Comparison of ENCODE assay signal across 9 mouse cellular contexts in genomic region chr19:4098426-4098825, GRCm38 (mm10). TPM values are rescaled to one million over a fixed set of nuclear protein-coding genes. Genes with fewer than 3 reads are reported as not detected.
DNase-seq lines count a peak whose midpoint lies in the region; ATAC-seq and TF ChIP-seq lines count a peak whose summit lies in the region.
"Had no signal": no experiment of that assay in that cellular context is flagged by ENCODE, and none has a peak within 500 bp of the region (broad histone marks: within the 10 kb centered on the region; RNA-seq: fewer than 3 reads in every experiment).

No protein-coding gene starts in this region.

- TF ChIP-seq CTCF in hindbrain, postnatal 0 days (IDR thresholded peaks at IDR 0.05; ENCODE audit: low read depth), result no peak

- H3K36me3 ChIP-seq in kidney, embryonic 15.5 days, result 0 out of 2 replicates have a peak, but pooled peaks cover 3% of the 10 kb centered on the region
- peaks cover 37% of the 10 kb centered on the region for H3K36me3 ChIP-seq in megakaryocyte, embryonic 14.5 days (replicated peaks; ENCODE audit: low read length)
- H3K36me3 ChIP-seq in hindbrain, postnatal 0 days (ENCODE audit: insufficient read depth, low read length), result no peaks in the 10 kb centered on the region

- WGBS in kidney, embryonic 15.5 days, result 79% methylated on average over 13 of the region's 13 CpGs
- WGBS in hindbrain, postnatal 0 days, result 91% methylated on average over 13 of the region's 13 CpGs

- peaks cover 34% of the 10 kb centered on the region for H3K27me3 ChIP-seq in kidney, embryonic 15.5 days
- H3K27me3 ChIP-seq in megakaryocyte, embryonic 14.5 days (replicated peaks), result no peaks in the 10 kb centered on the region
- no peaks in the 10 kb centered on the region for H3K27me3 ChIP-seq in hindbrain, postnatal 0 days (ENCODE audit: insufficient read depth, low read length)

- H3K4me3 ChIP-seq in kidney, embryonic 15.5 days (replicated peaks), result peak overlapping the region; percentile 65; the same call in 1 of the 2 replicates
- peak overlapping the region; percentile 62; the same call in 1 of the 2 replicates for H3K4me3 ChIP-seq in brown adipose tissue, adult 24 weeks (ENCODE audit: insufficient read depth, low read depth, low read length)
- peak overlapping the region; percentile 96 for H3K4me3 ChIP-seq in megakaryocyte, embryonic 14.5 days (replicated peaks)
- H3K4me3 ChIP-seq in hindbrain, postnatal 0 days (ENCODE audit: low read length), result no peak overlapping the region

- H3K9ac ChIP-seq in kidney, embryonic 15.5 days, result no peak overlapping the region
- H3K9ac ChIP-seq in hindbrain, postnatal 0 days (replicated peaks; ENCODE audit: low read length), result no peak overlapping the region

- DNase-seq in adrenal gland, adult 2 months, result peak; percentile 59
- DNase-seq in adrenal gland, postnatal 25 days, result no peak
- no peak for DNase-seq in kidney, postnatal 4 days
- no peak for DNase-seq in ovary, postnatal 14 days (ENCODE audit: low spot score)
- DNase-seq in hindbrain, postnatal 0 days (ENCODE audit: low spot score), result no peak

- ATAC-seq in kidney, embryonic 15.5 days (replicated peaks; ENCODE audit: low FRiP score), result no peak
- no peak for ATAC-seq in hindbrain, postnatal 0 days

- no peaks in the 10 kb centered on the region for H3K9me3 ChIP-seq in kidney, embryonic 15.5 days (replicated peaks)
- no peaks in the 10 kb centered on the region for H3K9me3 ChIP-seq in megakaryocyte, embryonic 14.5 days
- H3K9me3 ChIP-seq in hindbrain, postnatal 0 days (ENCODE audit: low read length), result no peaks in the 10 kb centered on the region

- H3K27ac ChIP-seq in kidney, embryonic 15.5 days, result no peak overlapping the region
- H3K27ac ChIP-seq in brown adipose tissue, adult 24 weeks (replicated peaks; ENCODE audit: low read depth, low read length), result 0 out of 2 replicates have a peak overlapping the region, but pooled peaks have one; percentile 2
- H3K27ac ChIP-seq in hindbrain, postnatal 0 days, result no peak overlapping the region

- peak overlapping the region; percentile 81 for H3K4me2 ChIP-seq in kidney, embryonic 15.5 days
- H3K4me2 ChIP-seq in hindbrain, postnatal 0 days (ENCODE audit: low read depth, low read length), result no peak overlapping the region

- H3K4me1 ChIP-seq in kidney, embryonic 15.5 days, result peaks cover 52% of the 10 kb centered on the region
- H3K4me1 ChIP-seq in brown adipose tissue, adult 24 weeks (ENCODE audit: control insufficient read depth, insufficient read depth, insufficient read length, low read length), result peaks cover 9% of the 10 kb centered on the region
- peaks cover 69% of the 10 kb centered on the region for H3K4me1 ChIP-seq in megakaryocyte, embryonic 14.5 days
- peaks cover 24% of the 10 kb centered on the region for H3K4me1 ChIP-seq in hindbrain, postnatal 0 days (ENCODE audit: insufficient read depth, low read length)

RNA-seq across cellular contexts. Expression of gene Pitpnm1, which starts 1.4 kb away (rescaled TPM):
- 10 to 100 TPM; 87.4 to 87.6 TPM for total RNA-seq in adrenal gland, adult 2 months (2021)
- 164 and 171 TPM in 2 replicates for polyA plus RNA-seq in adrenal gland, adult 2 months (2012; rRNA removed)
- total RNA-seq in adrenal gland, postnatal 25 days (2021), result 54.8 and 73.7 TPM in 2 replicates
- polyA plus RNA-seq in kidney, embryonic 15.5 days (2015; fragmentation: Nextera tagmentation; extraction: Ambion mirVana), result 14.0 and 15.8 TPM in 2 replicates
- 14.8 and 17.2 TPM in 2 replicates for polyA plus RNA-seq in brown adipose tissue, adult 24 weeks (2012; ENCODE audit: insufficient read depth, insufficient read length, missing spikeins)
- polyA plus RNA-seq in megakaryocyte, embryonic 14.5 days (2012; ENCODE audit: insufficient read depth, low replicate concordance), result 122 and 153 TPM in 2 replicates
- 134 and 142 TPM in 2 replicates for total RNA-seq in hindbrain, postnatal 0 days (2014; rRNA removed)
- polyA plus RNA-seq in hindbrain, postnatal 0 days (2015; fragmentation: Nextera tagmentation; extraction: Ambion mirVana), result 88.0 and 91.9 TPM in 2 replicates

RNA-seq across cellular contexts. Expression of gene Cdk2ap2, which starts 1.4 kb away (rescaled TPM):
- total RNA-seq in adrenal gland, adult 2 months (2021), result 100 to 1,000 TPM; 128 to 131 TPM
- polyA plus RNA-seq in adrenal gland, adult 2 months (2012; rRNA removed), result 339 and 371 TPM in 2 replicates
- 84.7 and 88.0 TPM in 2 replicates for total RNA-seq in adrenal gland, postnatal 25 days (2021)
- 116 and 117 TPM in 2 replicates for polyA plus RNA-seq in kidney, embryonic 15.5 days (2015; fragmentation: Nextera tagmentation; extraction: Ambion mirVana)
- 78.5 and 101 TPM in 2 replicates for polyA plus RNA-seq in brown adipose tissue, adult 24 weeks (2012; ENCODE audit: insufficient read depth, insufficient read length, missing spikeins)
- polyA plus RNA-seq in megakaryocyte, embryonic 14.5 days (2012; ENCODE audit: insufficient read depth, low replicate concordance), result 140 and 181 TPM in 2 replicates
- 49.4 and 57.5 TPM in 2 replicates for total RNA-seq in hindbrain, postnatal 0 days (2014; rRNA removed)
- 63.9 and 64.6 TPM in 2 replicates for polyA plus RNA-seq in hindbrain, postnatal 0 days (2015; fragmentation: Nextera tagmentation; extraction: Ambion mirVana)

RNA-seq across cellular contexts. Expression of gene Cabp2, which starts 17.0 kb away (rescaled TPM):
- not detected for total RNA-seq in adrenal gland, adult 2 months (2021)
- not detected in 2 replicates for polyA plus RNA-seq in adrenal gland, adult 2 months (2012; rRNA removed)
- total RNA-seq in adrenal gland, postnatal 25 days (2021), result not detected in 2 replicates
- 0.22 and 0.84 TPM in 2 replicates for polyA plus RNA-seq in kidney, embryonic 15.5 days (2015; fragmentation: Nextera tagmentation; extraction: Ambion mirVana)
- polyA plus RNA-seq in brown adipose tissue, adult 24 weeks (2012; ENCODE audit: insufficient read depth, insufficient read length, missing spikeins), result not detected in 2 replicates
- not detected in 2 replicates for polyA plus RNA-seq in megakaryocyte, embryonic 14.5 days (2012; ENCODE audit: insufficient read depth, low replicate concordance)
- total RNA-seq in hindbrain, postnatal 0 days (2014; rRNA removed), result not detected in 2 replicates
- polyA plus RNA-seq in hindbrain, postnatal 0 days (2015; fragmentation: Nextera tagmentation; extraction: Ambion mirVana), result not detected in 2 replicates
- polyA plus RNA-seq: lung, embryonic 16.5 days had no signal

RNA-seq across cellular contexts. Expression of gene Aip, which starts 27.2 kb away (rescaled TPM):
- total RNA-seq in adrenal gland, adult 2 months (2021), result 100 to 1,000 TPM; 102 to 134 TPM
- 89.5 and 99.3 TPM in 2 replicates for polyA plus RNA-seq in adrenal gland, adult 2 months (2012; rRNA removed)
- 108 and 117 TPM in 2 replicates for total RNA-seq in adrenal gland, postnatal 25 days (2021)
- 98.0 and 108 TPM in 2 replicates for polyA plus RNA-seq in kidney, embryonic 15.5 days (2015; fragmentation: Nextera tagmentation; extraction: Ambion mirVana)
- polyA plus RNA-seq in brown adipose tissue, adult 24 weeks (2012; ENCODE audit: insufficient read depth, insufficient read length, missing spikeins), result 62.7 and 65.2 TPM in 2 replicates
- 293 and 434 TPM in 2 replicates for polyA plus RNA-seq in megakaryocyte, embryonic 14.5 days (2012; ENCODE audit: insufficient read depth, low replicate concordance)
- total RNA-seq in hindbrain, postnatal 0 days (2014; rRNA removed), result 33.4 and 38.2 TPM in 2 replicates
- 89.4 and 94.3 TPM in 2 replicates for polyA plus RNA-seq in hindbrain, postnatal 0 days (2015; fragmentation: Nextera tagmentation; extraction: Ambion mirVana)

RNA-seq across cellular contexts. Expression of gene Gstp3, which starts 39.1 kb away (rescaled TPM):
- total RNA-seq in adrenal gland, adult 2 months (2021), result 1 to 10 TPM in 1 of 2 experiments, under 1 TPM in 1; 0.62 to 2.3 TPM
- polyA plus RNA-seq in adrenal gland, adult 2 months (2012; rRNA removed), result 0.79 and 0.83 TPM in 2 replicates
- total RNA-seq in adrenal gland, postnatal 25 days (2021), result 0.76 and 5.2 TPM in 2 replicates
- 0.73 and 1.4 TPM in 2 replicates for polyA plus RNA-seq in kidney, embryonic 15.5 days (2015; fragmentation: Nextera tagmentation; extraction: Ambion mirVana)
- polyA plus RNA-seq in brown adipose tissue, adult 24 weeks (2012; ENCODE audit: insufficient read depth, insufficient read length, missing spikeins), result 2.3 and 4.2 TPM in 2 replicates
- not detected in 2 replicates for polyA plus RNA-seq in megakaryocyte, embryonic 14.5 days (2012; ENCODE audit: insufficient read depth, low replicate concordance)
- total RNA-seq in hindbrain, postnatal 0 days (2014; rRNA removed), result not detected in 2 replicates
- not detected in 2 replicates for polyA plus RNA-seq in hindbrain, postnatal 0 days (2015; fragmentation: Nextera tagmentation; extraction: Ambion mirVana)
